Mouse (Mus musculus) layer of hippocampus, postnatal 25 days (tissue): ENCODE results near the gene Pgc. TPM values are rescaled to one million over a fixed set of nuclear protein-coding genes. Genes with fewer than 3 reads are reported as not detected.
A peak's percentile ranks its signal among the peaks of the same experiment; 100 is the strongest.

Experiments
- DNase-seq, 2 experiments: peaks; one replicate each; pipeline ENCODE4 v3.0.0; 2022; ENCODE audit warnings: mixed read lengths in 2 of 2, low spot score in 1 of 2; ENCODE audit errors: extremely low spot score in 1 of 2
- total RNA-seq, 2 experiments: library from RNA; stranded (reverse); gene quantifications; 2 replicates each; pipeline ENCODE4 v1.2.3; 2021

The Pgc gene
- total RNA-seq, result not detected

DNA sequence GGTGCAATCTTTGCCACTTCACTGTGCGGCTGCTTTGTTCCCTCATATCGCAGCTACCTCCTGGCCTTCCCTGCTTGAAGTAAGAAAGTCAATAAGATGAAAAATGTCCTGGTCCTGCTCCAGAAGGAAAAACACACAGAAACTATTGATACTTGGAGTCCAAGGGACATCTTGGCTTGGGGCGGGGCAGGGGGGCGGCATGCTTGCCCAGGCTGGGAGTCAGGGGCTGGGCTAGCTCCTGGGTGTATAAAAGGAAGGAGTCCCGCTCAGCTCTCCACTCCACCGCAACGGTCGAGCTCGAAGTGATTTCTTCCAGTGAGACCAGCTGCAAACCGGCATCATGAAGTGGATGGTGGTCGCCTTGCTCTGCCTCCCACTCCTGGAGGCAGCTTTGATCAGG is at the start of gene Pgc:
TSS of gene Pgc (plus strand) at position 277 of the 400 bp plus-strand sequence.
- no peak for DNase-seq

DNA sequence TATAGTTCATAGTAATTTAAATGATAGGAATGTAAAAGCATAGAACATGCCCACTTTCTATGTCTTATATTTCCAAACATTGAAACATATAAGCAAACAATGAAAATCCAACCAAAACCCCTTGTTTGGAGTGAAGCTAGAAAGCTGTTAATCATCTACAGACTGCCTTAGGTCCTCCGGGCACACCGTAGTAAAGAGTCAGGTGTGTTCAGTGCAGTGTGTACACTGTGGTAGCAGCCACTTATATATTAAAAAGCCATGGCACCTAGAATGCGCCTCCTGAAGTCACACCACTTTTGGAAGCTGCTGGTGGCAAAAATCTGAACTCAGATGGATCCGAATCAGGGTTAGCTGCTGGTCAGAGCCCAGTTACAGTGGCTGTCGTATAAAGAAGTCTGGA is 48.4 kb upstream of the Pgc start:
- DNase-seq, result no peak

DNA sequence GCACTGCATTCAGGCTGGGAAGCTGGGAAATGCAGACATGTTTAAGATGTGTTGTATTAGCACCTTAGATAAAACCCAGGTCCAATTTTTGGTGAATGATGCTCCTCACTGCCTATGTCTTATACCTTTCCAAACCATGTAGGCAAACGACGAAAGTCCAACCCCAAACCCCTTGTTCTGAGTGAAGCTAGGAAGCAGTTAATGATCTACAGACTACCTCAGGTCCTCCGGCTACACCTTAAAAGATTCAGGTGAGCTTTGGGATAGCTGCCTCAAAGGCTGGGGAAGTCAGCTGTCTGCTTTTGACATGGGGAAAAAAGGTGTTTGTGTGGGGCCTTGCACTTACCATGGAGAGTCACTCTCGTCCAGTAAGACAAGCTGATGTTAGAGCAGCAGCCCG is 47.9 kb upstream of the Pgc start:
- no peak for DNase-seq

DNA sequence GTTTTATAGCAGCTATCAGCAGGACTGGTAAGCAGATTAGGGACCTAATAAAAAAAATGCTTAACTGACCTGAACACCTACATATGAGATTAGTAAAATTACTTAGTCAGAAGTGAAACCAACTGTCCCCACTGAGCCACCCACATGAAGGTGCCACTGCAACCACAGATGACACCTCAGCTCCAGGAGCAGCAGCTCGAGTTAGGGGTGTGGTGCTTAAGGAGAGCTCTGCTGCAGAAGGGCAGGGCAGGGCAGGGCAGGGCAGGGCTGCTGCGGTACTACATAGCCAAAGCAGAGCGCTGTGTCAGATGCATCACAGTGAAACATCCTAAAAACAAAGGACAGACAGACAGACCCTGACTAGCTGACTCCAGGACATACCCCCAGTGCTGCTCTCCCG is 43.8 kb upstream of the Pgc start:
- no peak for DNase-seq

DNA sequence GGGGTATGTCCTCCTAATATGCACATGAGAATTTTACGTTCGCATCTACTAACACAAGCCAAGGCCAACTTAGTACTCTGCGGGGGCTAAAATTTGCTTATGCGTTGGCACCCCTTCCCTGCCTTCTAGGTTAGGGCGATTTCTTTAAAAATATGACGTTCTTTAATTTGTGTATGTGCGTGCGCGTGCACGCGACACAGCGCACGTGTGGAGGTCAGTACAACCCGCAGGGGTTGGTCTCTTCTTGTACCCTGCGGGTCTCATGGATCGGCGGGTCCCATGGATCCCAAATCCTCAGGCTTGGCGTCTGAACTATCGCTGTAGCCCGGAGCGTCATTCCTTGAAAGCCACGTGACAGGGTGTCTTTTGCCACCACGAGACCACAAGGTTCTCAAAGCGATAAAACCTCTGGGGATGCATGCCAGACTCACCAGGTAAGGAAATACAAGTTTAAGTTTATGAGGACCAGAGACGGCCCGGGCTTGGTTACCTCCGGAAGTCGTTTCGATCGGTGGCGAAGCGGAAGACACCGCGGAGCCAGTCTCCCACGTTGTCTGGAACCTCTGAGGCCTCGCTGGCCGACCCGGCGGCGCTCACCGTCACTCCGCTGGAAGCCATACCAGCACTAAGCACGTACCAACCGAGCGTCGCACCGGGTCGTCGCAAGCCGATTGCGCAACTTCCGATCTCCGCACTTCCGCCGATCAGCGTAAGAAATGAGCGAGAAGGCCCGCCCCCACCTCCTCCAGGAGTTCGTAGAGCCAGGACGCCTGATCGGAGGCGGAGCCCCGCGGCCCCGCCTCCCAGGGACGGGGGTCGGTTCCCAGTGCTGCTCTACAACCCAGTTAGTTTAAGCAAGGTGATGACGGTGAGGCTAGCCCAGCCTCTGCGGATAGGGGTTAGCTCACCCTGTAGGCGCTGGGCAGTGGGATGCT is 39.0 kb upstream of the Pgc start:
- peak; percentile 89 to 90 for DNase-seq

DNA sequence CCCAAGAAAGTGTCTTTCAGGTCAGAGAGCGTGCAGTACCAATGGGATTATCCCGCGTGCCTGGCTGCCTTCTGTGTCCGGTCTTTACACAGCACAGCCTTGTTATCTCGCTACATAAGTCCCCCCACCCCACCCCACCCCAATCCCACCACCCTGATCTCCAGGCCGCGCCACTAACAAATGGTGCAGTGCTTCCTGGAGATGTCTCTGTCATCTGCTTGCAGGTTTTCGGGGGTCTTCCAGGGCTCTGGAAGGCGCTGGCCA is 38.4 kb upstream of the Pgc start, which contains the start of gene Tomm6:
TSS of gene Tomm6 (minus strand) at position 43 of the 264 bp plus-strand sequence.
- no peak for DNase-seq

DNA sequence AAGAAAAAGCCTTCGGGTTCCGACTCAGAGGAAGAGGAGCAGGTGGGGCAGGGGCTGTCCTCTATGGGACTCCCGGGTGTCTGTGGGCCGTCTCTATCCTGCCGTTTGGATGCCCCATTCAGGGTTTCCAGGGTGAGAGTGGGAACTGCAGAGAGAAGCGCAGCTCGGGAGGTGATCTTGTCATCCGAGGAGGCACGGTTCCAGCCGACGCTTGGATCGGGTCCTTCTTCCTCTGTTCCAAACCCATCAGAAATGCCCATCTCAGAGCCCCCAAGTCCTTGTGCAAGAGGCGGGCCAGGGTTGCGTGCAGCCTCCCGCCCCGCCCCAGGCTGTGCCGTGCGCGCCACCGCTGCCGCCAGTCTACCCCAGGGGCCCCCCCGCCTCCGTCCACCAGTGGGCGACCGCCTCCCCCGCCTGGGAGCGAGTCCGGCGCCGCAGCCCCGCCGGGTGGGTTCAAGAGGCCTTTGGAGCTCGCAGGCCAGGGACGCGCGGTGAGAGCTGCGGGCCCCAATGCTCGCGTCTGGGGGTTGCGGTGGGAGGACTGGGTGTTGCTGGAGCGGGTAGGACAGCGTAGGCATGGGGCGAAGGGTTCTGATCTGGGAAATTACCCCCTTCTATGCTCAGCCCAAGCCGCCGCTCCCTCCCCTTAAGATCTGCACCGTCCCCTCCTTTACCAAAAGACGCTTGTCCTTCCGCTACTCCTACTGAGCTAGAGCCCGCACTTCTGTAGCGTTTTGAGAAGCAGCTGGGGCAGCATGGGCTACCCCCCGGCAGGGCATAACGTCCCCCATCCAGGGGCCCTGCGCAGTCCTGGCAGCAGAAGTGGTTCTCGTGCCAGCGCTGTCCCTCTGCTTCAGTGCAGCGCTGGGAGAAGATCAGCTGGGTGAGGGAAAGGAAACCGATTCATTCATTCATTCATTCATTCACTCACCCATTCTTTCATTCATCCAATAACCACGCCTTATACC is 37.8 kb upstream of the Pgc start, which contains the start of gene Frs3:
TSS of gene Frs3 (plus strand) at position 423 of the 968 bp plus-strand sequence.
- peak; percentile 61 to 65 for DNase-seq

DNA sequence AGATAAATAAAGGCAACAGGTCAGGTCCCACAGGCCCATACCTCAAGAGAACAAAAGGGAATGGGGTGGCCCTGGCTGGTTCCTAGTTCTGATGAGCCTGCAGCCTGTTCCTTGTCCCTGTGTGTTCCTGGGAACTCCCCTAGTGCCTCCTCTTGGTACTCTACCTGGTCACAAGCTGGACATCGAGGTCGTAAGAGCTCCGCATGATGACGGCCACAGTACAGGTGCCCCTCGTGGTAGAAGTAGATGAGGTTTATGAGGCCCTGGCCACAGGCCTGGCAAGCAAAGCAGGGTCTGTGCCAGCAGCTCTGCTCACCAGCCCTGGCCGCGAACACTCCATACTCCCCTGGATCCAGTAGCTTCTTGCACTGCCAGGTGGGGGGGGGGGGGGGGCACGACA is 36.7 kb upstream of the Pgc start:
- no peak for DNase-seq

DNA sequence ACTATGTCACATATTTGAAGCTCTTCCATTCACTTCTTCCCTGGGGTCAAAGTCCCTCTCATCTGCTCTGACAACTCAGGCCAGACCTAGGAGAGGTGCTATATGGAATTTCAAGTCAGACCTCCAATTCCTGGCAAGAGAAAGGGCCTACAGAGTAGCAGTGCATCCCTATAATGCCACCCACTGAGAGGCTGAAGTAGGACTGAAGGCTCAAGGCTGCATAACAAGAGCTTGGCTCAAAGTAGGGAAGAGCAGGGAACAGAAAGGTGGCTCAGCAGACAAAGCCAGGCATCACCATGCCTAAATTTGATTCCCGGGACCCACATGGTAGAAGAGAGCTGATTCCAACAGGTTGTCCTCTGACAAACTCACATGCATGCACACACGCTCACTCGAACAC is 35.0 kb upstream of the Pgc start:
- no peak for DNase-seq

DNA sequence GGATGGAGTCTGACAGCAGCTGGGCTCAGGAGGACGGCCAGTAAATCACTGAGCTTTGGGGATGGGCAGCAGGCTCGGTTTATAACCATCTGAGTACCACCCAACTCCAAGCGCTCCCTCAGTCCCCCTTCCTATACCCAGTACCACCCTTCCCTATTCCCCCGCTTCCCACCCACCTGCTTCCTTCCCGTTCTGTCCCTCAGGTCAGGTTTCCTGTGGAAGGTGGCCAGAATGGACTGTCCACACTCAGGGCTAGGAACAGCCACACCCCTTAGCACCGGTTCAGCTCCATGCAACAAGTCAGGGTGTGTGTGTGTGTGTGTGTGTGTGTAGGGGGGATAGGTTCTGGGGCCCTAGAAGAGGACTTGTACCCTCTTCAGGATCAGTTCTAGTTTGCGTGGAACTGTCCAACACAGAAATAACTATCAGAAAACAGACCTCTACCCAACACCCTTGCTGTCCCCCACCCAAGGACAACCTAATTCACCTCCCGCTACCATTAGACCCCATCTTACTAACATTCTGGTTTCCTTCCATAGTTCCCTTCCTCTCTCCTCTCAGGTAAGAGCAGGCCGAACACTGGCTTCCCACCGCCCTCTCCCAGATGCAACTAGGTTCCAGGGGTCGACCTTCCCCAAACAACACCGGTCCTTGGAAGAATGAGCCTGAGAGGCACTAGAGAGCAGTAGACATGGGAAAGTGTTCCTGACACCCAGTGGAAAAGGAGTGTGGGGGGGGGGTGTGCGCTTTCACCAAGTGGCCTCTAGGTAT is 32.8 kb upstream of the Pgc start:
- no peak for DNase-seq

DNA sequence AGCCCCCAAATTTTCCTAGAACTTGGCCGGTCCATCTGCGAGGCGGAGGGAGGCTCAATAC is 32.4 kb upstream of the Pgc start, which contains the start of gene Gm21981:
TSS of gene Gm21981 (minus strand) at position 14 of the 61 bp plus-strand sequence.
- DNase-seq, result no peak

DNA sequence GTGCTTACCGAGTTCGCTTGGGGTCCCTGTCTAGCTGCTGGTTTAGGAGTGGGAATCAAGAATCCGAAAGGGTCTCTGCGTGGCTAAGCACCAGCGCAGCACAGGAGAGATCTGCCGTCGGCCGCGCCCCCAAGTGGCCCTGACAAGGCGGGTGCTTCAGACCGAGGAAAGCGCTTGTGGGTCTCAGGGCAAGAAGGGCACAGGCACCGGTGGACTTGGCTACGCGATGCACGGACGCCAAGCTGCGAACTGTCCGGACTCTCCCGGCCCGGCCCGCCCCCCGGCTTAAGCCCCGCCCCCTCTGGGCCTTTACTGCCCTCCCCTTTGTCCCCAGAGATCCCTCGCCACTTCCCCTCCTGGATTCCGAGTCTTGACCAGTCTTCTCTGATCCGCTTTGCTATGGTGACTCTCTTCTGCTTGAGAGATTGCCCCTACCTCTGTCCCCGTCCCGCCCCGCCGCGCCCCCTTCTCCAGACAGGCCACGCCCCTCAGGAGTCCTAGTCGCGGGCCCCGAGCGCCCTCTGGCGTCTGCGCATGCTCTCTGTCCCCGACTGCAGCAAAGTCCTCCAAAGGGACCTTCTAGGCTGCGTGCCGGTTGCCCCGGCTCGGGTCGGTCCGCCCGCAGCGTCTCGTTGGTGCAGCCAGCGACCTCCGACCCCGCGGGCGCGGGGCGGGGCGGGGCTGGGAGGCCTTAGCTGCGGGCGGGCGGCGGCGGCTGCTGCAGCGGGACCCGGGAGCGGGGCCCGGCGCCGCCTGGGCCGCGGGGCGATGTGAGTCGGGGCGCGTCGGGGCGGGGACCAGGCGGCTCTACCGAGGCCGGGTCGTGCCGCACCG is 31.9 kb upstream of the Pgc start, which contains the start of gene Prickle4:
TSS of gene Prickle4 (minus strand) at position 234 of the 834 bp plus-strand sequence.
- DNase-seq, result peak; percentile 97

DNA sequence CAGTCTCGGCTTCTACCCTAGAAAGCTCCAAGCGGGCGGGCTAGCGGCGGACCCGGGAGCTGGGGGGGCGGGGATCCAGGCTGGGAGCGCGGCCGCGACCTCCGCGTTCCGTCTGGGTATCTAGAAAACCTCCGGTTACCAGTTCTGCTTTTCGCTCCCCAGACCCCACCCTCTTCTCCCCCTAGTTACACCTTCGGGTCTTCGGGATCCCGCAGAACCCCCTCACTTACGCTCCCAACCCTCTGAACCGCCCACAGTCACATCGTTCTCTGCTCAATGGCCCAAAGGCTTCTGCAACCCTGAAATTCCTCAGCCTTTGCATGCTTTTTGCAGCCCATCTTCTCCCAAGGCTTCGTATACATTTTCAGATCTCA is 31.3 kb upstream of the Pgc start:
- peak; percentile 18 to 28 for DNase-seq

DNA sequence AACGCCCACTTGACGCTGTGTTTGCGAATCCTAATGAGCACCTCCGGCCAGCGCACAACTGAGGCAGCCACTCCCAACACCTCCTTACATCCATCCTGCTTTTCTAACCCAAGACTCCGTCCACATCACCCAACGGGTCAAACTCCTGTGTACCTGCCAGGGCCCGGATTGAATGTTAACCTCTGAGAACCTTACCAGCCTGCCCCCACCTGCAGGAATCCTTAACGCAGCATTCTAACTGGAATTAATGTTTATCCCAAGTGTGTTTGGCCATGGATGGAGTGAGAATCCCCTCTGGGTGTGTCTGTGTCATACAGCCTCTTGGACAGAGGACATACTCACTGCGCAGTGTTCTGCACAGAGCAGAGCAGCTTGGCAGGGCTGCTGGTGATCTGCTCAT is 28.5 kb upstream of the Pgc start:
- DNase-seq, result no peak

DNA sequence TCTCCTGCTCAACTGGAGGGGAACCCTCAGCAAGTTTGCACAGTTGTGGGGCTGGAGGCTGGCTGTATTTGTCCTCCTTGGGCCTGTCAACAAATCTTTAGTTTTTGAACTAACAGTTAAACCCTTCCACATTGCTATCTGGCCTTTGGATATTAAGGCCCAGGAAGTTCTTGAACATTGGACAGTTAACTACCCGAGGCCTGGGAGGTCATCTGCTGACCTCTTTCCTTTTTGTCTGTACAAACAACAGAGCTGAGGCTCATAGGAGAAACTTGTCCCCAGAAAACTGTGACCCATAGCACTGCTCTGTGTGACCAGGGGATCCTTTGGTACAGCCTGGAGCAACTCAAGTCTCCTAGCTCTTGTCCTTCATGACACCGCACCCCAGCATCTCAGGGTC is 27.6 kb upstream of the Pgc start:
- DNase-seq, result no peak

DNA sequence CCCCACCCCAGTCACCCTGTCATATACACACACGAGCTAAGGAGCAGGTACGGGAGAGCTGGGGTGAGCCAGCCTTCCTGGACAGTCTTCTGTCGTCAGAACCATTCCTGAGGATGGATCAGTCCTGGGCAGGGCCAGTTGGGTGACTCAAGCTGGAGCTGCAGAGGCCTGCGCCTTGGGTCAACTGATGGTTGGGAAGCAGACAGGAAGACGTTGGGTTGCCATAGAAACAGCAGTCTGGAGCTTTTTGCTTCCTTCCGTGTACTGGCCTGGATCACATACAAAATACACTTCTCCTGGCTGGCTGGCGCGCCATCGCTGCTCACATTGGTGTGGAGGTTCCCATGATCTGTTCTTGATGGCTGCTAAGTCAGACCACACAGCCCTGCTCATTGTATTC is 24.8 kb upstream of the Pgc start:
- DNase-seq, result no peak

DNA sequence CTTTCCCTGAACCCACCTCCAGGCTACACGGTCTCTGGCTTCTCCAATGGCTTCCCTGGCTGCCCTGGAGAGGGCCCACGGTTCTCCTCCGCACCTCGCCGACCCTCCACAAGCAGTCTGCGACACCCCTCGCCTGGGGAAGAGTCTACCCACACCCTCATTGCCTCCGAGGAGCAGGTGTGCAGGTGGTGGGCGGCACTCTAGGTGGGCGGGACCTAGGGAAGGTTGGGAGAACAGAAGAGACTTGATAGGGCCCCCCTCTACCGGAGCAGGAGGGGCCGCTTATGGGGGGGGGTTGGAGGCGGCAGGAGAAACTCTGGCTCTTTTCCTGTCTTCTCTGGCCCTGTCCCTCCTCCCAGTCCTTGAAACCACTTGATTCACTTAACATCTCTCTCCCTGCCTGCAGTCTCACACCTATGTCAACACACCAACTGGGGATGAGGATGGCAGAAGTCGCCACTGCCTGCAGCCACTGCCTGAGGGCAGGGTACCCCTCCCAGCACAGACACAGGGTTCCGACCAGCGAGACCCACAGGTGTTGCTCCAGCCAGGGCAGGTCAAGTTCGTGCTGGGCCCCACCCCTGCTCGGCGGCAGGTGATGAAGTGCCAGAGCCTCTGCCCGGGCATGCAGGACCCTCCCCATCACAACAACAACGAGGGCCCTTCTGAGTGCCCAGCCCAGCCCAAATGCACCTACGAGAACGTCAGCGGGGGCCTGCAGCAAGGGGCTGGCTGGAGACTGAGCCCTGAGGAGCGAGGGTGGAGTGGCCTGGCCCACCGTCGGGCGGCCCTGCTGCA is 23.9 kb upstream of the Pgc start:
- no peak for DNase-seq

DNA sequence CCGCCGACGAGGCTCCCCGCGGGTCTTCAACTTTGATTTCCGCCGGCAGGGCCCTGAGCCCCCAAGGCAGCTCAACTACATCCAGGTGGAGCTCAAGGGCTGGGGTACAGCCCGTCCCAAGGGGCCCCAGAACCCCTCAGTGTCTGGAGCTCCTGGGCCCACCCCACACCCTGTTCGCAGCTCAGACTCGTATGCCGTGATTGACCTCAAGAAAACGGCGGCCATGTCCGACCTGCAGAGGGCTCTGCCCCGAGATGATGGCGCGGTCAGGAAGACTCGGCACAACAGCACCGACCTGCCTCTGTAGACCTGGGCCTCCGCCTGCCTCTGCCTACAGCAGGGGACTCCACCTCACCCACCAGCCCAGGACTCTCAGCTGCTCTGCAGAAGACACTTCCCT is 23.1 kb upstream of the Pgc start:
- no peak for DNase-seq

DNA sequence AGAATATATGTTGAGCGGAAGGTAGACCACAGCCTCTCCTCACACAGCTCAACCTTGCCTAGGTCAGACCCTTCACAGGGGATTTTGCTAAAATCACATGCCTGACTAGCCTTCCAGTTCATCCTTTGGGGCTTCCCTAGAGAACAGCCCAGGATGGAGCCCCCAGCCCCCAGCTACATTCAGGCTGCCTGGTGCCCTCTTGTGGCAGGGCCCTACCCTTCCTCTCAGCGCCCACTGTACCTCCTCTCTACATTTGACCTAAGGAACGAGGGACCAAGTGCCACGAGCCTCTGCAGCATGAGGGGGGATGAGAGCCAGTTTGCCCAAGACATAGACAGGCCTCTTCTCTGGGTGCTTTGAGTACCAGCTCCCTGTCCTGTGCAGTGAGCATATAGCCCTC is 21.9 kb upstream of the Pgc start:
- DNase-seq, result no peak
